Mouse (Mus musculus) erythroblast, adult 5-6 weeks (primary cell): ENCODE measurements around the gene Ets1. TPM values are rescaled to one million over a fixed set of nuclear protein-coding genes. Genes with fewer than 3 reads are reported as not detected.

Experiments
- ATAC-seq: replicated peaks from 2 replicates; pipeline ENCODE4 v1.8.0; 2016; ENCODE audit warnings: moderate number of reproducible peaks, mild to moderate bottlenecking, moderate TSS enrichment, inconsistent platforms; ENCODE audit not compliant: poor library complexity, low FRiP score, severe bottlenecking
- total RNA-seq, 2 experiments: library from RNA; stranded (forward) in 1 of 2; stranded (reverse) in 1 of 2; fragments of 150-400 nt in 1 of 2; fragments of 200-764, 138-1000 nt in 1 of 2; gene quantifications; 2 replicates each; pipeline versions ENCODE4 v1.2.3 to v1.2.4; 2015 to 2017; ENCODE audit warnings: low replicate concordance in 2 of 2

Gene Ets1
- total RNA-seq, 2 experiments from 2014 or later: 5.0 to 11.3 TPM

DNA sequence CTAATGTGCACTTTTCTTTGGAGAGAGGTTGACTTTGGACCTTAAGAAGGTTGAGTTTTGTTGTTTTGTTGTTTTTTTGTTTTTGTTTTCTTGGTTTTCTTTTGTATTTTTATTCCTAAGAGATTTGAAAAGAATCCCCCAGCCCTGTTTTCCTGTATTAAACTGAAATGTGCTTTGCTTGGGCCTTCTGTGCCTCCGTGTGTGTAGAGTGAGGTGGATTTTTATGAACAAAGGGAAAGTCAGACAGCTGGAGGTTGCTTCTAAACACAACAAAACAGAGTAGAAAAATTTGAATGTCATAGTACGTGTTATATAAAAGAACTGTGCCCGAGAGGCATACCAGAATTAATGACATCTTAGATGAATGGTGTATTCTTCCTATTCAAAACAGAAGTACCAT, 71.4 kb downstream of the Ets1 start:
- ATAC-seq: no peak

DNA sequence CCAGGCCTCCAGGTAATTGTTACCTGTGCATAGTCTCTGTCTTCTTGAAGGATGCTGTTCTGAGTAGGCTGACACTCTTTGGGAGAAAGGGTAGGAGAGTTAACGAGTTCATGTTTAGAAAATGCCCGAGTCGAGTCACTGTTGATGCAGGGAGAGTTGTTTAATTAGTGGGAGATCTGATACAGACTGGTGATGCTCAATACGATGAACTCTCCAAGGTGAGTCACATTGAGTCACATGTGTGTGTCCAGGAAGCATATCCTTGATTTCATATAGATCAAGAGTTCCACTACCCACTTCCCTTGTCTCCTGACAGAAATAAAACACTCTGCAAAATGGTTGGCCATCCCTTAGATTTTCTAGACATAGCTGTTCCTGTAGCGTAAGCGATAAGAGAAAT, 72.5 kb downstream of the Ets1 start:
- no peak for ATAC-seq

DNA sequence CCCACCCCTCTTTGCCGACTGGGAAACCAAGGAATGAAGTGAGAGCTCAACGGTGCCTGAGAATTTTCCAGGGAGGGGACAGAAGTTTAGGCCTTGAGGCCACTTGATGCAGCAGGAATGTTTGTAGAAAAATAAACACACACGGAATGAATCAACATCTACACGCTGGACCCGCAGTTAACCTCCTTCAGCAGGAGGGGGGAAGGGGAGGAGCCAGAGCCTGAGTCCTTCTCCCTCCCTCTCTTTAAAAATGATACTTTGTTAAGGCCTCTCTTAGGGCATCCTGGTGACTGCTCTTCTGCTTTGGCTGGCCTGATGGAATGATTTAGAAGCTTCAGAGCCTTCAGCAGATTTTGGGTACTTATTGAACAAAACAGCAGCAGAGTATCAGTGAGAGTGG, 73.3 kb downstream of the Ets1 start:
- no peak for ATAC-seq

DNA sequence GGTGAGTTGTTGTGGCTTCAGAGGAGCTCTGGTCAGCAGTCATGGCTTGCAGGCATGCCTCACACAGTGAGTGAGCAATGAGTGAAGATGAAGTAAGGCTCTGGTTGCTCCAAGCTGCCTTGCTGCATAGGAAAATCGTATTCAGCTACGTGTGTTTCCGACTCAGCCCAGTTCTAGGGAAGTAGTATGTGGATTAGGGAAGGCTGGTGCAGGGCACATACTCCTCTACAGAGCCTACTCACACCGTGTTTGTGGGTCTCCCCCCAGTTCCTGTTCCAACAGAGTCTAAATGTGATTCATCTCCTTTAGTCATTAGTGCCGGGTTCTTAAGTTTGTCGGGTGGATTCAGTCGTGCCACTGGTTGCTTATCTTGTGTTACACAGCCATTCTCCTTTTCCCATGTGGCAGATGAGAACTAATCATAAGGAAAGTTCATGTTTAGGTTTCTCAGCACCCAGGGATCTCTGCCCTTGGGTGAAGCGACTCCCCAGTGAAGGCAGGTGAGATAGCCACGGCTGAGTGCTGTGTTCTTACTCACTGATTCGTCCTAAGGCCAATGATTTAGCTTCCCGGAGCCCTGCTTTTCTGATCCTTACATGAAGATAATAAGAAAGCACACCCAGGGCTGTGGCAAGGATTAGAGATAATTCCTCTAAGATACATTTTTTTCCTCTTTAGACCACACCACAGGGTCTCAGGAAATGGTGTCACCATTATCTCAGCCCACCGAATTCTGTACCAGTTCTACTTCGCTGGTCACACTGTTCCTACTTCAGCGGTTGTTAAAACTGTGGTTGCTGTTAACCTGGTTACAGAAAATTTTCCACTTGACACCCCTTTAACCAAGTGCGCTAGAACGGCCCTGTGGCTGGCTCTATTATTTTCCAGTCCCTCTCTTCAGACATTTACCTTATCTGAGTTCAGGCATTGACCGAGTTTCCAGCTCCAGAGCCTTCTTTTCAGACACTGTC, 74.0 kb downstream of the Ets1 start:
- ATAC-seq: no peak

GRCm38 (mm10) chr9:32710987-32711652, 75.1 kb downstream of the Ets1 start:
- no peak for ATAC-seq

DNA sequence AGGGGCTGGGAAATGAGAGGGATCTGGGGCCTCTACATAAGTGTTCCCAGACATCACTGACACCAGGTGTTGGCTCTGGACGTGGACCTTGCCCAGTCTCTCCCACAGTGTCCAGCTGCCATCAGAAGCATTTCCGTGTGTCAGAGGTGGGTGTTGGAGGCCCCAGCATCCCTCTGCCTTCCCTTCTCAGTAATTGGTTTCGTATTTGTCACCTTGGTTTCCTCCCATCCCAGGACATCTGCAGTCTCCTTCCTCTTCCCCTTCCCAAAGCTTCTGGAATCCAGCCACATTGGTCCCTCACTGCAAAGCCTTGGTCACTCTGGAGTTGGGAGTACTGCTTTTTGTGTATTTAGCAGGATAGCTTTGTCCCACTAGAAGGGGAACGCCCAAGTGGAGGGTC, 75.7 kb downstream of the Ets1 start:
- no peak for ATAC-seq

- ATAC-seq: no peak
Observed at GRCm38 (mm10) chr9:32712383-32712910, 76.4 kb downstream of the Ets1 start.

DNA sequence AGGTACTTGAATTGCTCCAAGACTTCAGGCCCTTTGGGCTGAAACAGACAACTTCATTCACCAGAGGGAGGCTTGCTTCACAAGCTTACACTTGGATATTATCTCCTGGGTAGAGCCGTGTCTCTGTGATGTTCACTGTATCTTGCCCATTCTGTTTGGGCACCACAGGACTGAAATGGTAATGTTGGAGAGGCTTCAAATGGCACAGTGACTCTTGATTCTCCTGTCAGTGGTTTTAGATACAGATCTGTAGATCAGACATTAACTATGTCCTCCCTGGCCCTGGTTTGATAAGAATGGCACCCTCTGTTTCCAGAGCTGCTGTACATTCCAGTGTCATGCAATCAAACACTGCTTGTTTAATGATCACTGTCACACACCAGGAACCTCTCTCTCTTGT, 77.1 kb downstream of the Ets1 start:
- ATAC-seq: no peak

DNA sequence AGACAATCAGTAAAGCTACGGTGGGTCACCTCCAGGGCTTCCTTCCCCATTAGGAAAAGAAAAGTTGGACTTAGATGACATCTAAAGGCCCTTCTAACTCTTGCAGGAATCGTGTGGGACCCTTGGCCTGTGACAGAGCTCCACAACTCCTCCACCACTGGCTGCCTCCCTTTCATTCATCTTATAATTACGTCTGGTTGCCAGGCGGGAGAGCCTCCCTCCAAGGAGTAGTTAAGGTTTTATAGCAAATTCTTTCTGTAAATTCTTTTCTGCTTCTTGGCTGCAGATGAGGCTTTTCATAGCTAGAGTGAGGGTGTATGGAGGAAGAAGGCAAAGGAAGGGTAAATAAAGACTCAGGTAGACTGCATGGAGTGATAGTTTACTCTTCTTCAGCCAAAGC, 77.8 kb downstream of the Ets1 start:
- ATAC-seq: no peak

DNA sequence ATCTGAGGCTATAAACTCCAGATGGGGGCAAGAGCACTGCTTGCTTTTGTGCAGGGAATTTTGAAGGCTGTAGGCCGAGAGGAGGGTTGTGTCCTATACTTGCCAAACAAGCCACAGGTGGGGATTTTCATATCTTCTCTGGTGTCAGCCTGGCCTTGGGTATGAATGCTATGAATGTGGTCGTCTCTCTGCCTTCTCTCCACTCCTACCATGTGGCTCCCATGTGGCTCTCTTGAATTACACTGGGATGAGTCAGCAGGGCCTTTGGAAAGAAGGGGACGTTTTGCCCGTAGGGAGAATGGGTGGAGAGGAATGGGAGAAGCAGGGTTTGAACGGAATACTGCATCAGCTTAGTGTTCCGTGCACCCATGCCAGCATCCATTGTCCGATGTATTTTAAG, 78.5 kb downstream of the Ets1 start:
- ATAC-seq: no peak

- no peak for ATAC-seq
Observed at GRCm38 (mm10) chr9:32715806-32716466, 79.9 kb downstream of the Ets1 start.

DNA sequence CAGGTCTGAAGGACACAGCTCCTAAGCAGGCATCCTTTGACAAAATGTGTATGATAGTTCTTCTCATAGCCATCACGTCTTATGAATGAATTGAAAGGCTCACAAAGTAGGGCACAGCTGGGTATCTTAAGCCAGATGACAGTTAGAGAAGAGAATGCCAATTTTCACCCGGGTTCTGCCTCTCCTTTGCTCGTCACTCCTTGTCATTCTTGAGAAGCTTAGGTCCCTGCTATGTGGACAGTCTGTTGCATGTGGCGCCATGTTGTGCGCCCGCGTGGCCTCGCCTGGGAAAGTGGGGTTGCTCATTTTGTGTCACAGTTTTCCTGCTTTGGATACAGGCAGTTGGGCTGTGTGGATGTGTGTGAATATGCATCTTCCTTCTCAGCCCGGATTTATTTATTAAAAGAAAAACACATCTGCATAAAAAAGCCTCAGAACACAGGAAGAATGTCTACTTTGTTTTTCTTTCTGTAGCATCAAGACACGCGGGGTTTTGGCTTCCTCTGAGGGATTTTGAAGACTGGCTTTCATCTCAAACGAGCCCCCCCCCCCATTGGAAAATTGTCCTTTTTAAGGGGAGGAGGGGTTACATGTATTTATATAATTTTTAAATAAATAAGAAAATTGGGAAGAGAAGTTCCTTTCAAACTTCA, 81.4 kb downstream of the Ets1 start:
- ATAC-seq: no peak

GRCm38 (mm10) chr9:32717931-32718820, 82.2 kb downstream of the Ets1 start:
- no peak for ATAC-seq

GRCm38 (mm10) chr9:32718868-32719267, 82.8 kb downstream of the Ets1 start:
- no peak for ATAC-seq

GRCm38 (mm10) chr9:32719941-32720263, 83.9 kb downstream of the Ets1 start:
- no peak for ATAC-seq

DNA sequence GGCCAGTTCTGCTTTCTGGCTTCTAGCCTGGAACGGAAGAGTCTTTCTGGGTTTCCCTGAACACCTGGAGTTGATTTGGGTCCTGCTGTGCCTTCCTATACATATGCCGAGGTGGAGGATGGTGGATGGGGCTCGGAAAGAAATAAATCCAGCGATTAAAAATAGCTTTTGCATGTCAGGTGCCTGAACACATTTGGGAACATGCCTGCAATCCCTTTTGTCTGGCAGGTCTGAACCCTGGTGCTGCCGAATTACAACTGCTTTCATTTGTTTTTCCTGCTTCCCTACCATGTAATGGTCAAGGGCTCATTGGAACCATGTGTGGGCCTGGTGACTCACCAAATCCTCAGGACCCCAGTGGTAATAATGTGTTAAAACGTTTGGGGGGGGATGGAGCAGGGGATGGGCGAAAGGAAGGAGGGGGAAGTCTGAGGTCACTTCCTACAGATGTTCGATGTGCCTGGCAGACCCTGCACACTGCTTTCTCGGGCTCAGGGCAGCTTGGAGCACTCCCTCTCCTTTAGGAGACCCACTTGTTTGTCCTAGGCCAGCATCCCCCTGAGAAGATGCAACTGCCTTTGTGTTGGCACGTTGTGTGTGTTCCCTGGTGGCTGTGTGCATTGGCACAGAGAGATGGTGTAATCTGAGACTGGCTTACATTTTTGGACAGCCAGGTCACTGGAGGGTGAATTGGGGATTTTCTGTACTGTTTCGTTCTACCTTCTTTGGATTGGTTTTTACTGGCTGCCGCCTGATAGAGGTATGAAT, 84.4 kb downstream of the Ets1 start:
- no peak for ATAC-seq

DNA sequence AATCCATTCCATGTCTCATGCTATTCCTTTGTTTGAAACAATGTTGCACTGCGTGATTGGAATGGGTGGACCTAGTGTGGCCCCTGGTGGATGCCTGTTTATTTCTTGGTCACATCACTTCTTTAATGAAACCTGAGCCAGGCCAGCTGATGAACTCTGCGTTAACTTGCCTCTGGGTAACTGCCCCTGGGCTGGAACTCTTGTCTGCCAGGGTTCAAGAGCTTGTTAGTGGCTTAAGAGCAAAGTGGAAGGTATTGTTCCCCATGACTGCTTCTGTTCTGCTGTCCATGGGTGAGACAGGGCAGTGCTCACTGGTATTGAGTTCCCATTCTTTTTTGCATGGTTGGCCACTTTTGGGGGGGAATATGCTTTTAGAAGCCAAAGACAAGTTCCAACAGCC, 85.1 kb downstream of the Ets1 start:
- ATAC-seq: no peak

- ATAC-seq: no peak
Observed at GRCm38 (mm10) chr9:32722205-32722604, 86.2 kb downstream of the Ets1 start.
